Mouse (Mus musculus): Measurements from ENCODE around the gene 4632433K11Rik. TPM values are rescaled to one million over a fixed set of nuclear protein-coding genes. Genes with fewer than 3 reads are reported as not detected.

Gene 4632433K11Rik
- polyA plus RNA-seq, 2 experiments, result not detected

- Histone ChIP-seq H3K9me3 (ENCODE audit: control insufficient read depth, low read length) (no peaks in the 10 kb centered on the region), H3K9ac (ENCODE audit: low read depth, low read length, severe bottlenecking) (peak overlapping the region; percentile 87), H3K4me2 (replicated peaks; ENCODE audit: low read depth, low read length, severe bottlenecking) (peak overlapping the region; percentile 83), H3K27ac (replicated peaks; ENCODE audit: low read depth, low read length) (0 out of 2 replicates have a peak overlapping the region, but pooled peaks have one; percentile 43), H3K4me1 (ENCODE audit: control insufficient read depth, insufficient read depth, low read length) (peaks cover 38% of the 10 kb centered on the region), H3K4me3 (replicated peaks; ENCODE audit: low read length) (peak overlapping the region; percentile 75), H3K36me3 (ENCODE audit: control insufficient read depth, insufficient read depth, low read length) (no peaks in the 10 kb centered on the region), H3K27me3 (ENCODE audit: control insufficient read depth, insufficient read depth, low read length) (peaks cover 53% of the 10 kb centered on the region)
- ATAC-seq (ENCODE audit: low FRiP score, low read depth) (peak; percentile 3; the same call in 1 of the 2 replicates), DNase-seq (ENCODE audit: low spot score) (peak; percentile 63)
- TF ChIP-seq POLR2A (IDR thresholded peaks at IDR 0.05; ENCODE audit: borderline replicate concordance, extremely low read depth, insufficient read depth, insufficient read length), result no peak
- 1% methylated on average over 48 of the region's 55 CpGs for WGBS
Measured at GRCm38 (mm10) chr7:5056651-5057263, 22.8 kb downstream of the 4632433K11Rik start.

GRCm38 (mm10) chr7:5057381-5057780 is 23.5 kb downstream of the 4632433K11Rik start:
- peaks cover 47% of the 10 kb centered on the region for H3K27me3 ChIP-seq (ENCODE audit: control insufficient read depth, insufficient read depth, low read length)
- no peak overlapping the region for H3K27ac ChIP-seq (replicated peaks; ENCODE audit: low read depth, low read length)
- H3K4me2 ChIP-seq (replicated peaks; ENCODE audit: low read depth, low read length, severe bottlenecking), result peak overlapping the region; percentile 83
- peak overlapping the region; percentile 87 for H3K9ac ChIP-seq (ENCODE audit: low read depth, low read length, severe bottlenecking)
- no peaks in the 10 kb centered on the region for H3K9me3 ChIP-seq (ENCODE audit: control insufficient read depth, low read length)
- no peak for TF ChIP-seq POLR2A (IDR thresholded peaks at IDR 0.05; ENCODE audit: borderline replicate concordance, extremely low read depth, insufficient read depth, insufficient read length)
- no peak for DNase-seq (ENCODE audit: low spot score)
- H3K36me3 ChIP-seq (ENCODE audit: control insufficient read depth, insufficient read depth, low read length), result no peaks in the 10 kb centered on the region
- H3K4me3 ChIP-seq (replicated peaks; ENCODE audit: low read length), result peak overlapping the region; percentile 75
- WGBS, result 28% methylated on average over 8 of the region's 8 CpGs
- H3K4me1 ChIP-seq (ENCODE audit: control insufficient read depth, insufficient read depth, low read length), result peaks cover 33% of the 10 kb centered on the region
- ATAC-seq (ENCODE audit: low FRiP score, low read depth), result no peak

GRCm38 (mm10) chr7:5057804-5058203 is 23.9 kb downstream of the 4632433K11Rik start:
- H3K4me2 ChIP-seq (replicated peaks; ENCODE audit: low read depth, low read length, severe bottlenecking), result peak overlapping the region; percentile 83
- peaks cover 29% of the 10 kb centered on the region for H3K4me1 ChIP-seq (ENCODE audit: control insufficient read depth, insufficient read depth, low read length)
- H3K27ac ChIP-seq (replicated peaks; ENCODE audit: low read depth, low read length), result no peak overlapping the region
- peak overlapping the region; percentile 87; the same call in 1 of the 2 replicates for H3K9ac ChIP-seq (ENCODE audit: low read depth, low read length, severe bottlenecking)
- DNase-seq (ENCODE audit: low spot score) (no peak), ATAC-seq (ENCODE audit: low FRiP score, low read depth) (no peak)
- 38% methylated on average over 11 of the region's 11 CpGs for WGBS
- no peaks in the 10 kb centered on the region for H3K36me3 ChIP-seq (ENCODE audit: control insufficient read depth, insufficient read depth, low read length)
- no peak for TF ChIP-seq POLR2A (IDR thresholded peaks at IDR 0.05; ENCODE audit: borderline replicate concordance, extremely low read depth, insufficient read depth, insufficient read length)
- H3K9me3 ChIP-seq (ENCODE audit: control insufficient read depth, low read length), result no peaks in the 10 kb centered on the region
- H3K27me3 ChIP-seq (ENCODE audit: control insufficient read depth, insufficient read depth, low read length), result peaks cover 43% of the 10 kb centered on the region
- peak overlapping the region; percentile 75 for H3K4me3 ChIP-seq (replicated peaks; ENCODE audit: low read length)

GRCm38 (mm10) chr7:5058631-5059030 is 24.7 kb downstream of the 4632433K11Rik start:
- Histone ChIP-seq H3K4me3 (replicated peaks; ENCODE audit: low read length) (no peak overlapping the region), H3K36me3 (ENCODE audit: control insufficient read depth, insufficient read depth, low read length) (no peaks in the 10 kb centered on the region), H3K9me3 (ENCODE audit: control insufficient read depth, low read length) (no peaks in the 10 kb centered on the region), H3K4me2 (replicated peaks; ENCODE audit: low read depth, low read length, severe bottlenecking) (no peak overlapping the region), H3K4me1 (ENCODE audit: control insufficient read depth, insufficient read depth, low read length) (peaks cover 24% of the 10 kb centered on the region), H3K9ac (ENCODE audit: low read depth, low read length, severe bottlenecking) (no peak overlapping the region), H3K27me3 (ENCODE audit: control insufficient read depth, insufficient read depth, low read length) (peaks cover 34% of the 10 kb centered on the region), H3K27ac (replicated peaks; ENCODE audit: low read depth, low read length) (no peak overlapping the region)
- DNase-seq (ENCODE audit: low spot score), result no peak
- WGBS, result 91% methylated on average over 1 of the region's 1 CpGs
- no peak for TF ChIP-seq POLR2A (IDR thresholded peaks at IDR 0.05; ENCODE audit: borderline replicate concordance, extremely low read depth, insufficient read depth, insufficient read length)
- no peak for ATAC-seq (ENCODE audit: low FRiP score, low read depth)

- Histone ChIP-seq H3K27ac (replicated peaks; ENCODE audit: low read depth, low read length) (no peak overlapping the region), H3K27me3 (ENCODE audit: control insufficient read depth, insufficient read depth, low read length) (peaks cover 26% of the 10 kb centered on the region), H3K9ac (ENCODE audit: low read depth, low read length, severe bottlenecking) (no peak overlapping the region), H3K9me3 (ENCODE audit: control insufficient read depth, low read length) (no peaks in the 10 kb centered on the region), H3K4me3 (replicated peaks; ENCODE audit: low read length) (no peak overlapping the region), H3K36me3 (ENCODE audit: control insufficient read depth, insufficient read depth, low read length) (no peaks in the 10 kb centered on the region), H3K4me2 (replicated peaks; ENCODE audit: low read depth, low read length, severe bottlenecking) (no peak overlapping the region), H3K4me1 (ENCODE audit: control insufficient read depth, insufficient read depth, low read length) (peaks cover 24% of the 10 kb centered on the region)
- DNase-seq (ENCODE audit: low spot score) (no peak), ATAC-seq (ENCODE audit: low FRiP score, low read depth) (no peak)
- TF ChIP-seq POLR2A (IDR thresholded peaks at IDR 0.05; ENCODE audit: borderline replicate concordance, extremely low read depth, insufficient read depth, insufficient read length), result no peak
- WGBS, result 92% methylated on average over 12 of the region's 12 CpGs
Measured at GRCm38 (mm10) chr7:5059421-5059820, 25.5 kb downstream of the 4632433K11Rik start.
